Mouse (Mus musculus): Measurements from ENCODE around the gene Ofd1. TPM values are rescaled to one million over a fixed set of nuclear protein-coding genes. Genes with fewer than 3 reads are reported as not detected.

The Ofd1 gene
- total RNA-seq, 2 experiments from 2014 or later, result 5.0 to 5.7 TPM

GRCm38 (mm10) chrX:166360455-166360854 is 80.0 kb downstream of the Ofd1 start:
- peak; percentile 46 to 63 for DNase-seq (ENCODE audit: low spot score in 2 of 2)

GRCm38 (mm10) chrX:166359927-166360440 is 80.5 kb downstream of the Ofd1 start:
- DNase-seq (ENCODE audit: low spot score in 2 of 2), result no peak

GRCm38 (mm10) chrX:166358955-166359354 is 81.5 kb downstream of the Ofd1 start:
- no peak for DNase-seq (ENCODE audit: low spot score in 2 of 2)

GRCm38 (mm10) chrX:166356276-166356675 is 84.2 kb downstream of the Ofd1 start:
- no peak for DNase-seq (ENCODE audit: low spot score in 2 of 2)

GRCm38 (mm10) chrX:166354913-166355312 is 85.6 kb downstream of the Ofd1 start:
- no peak for DNase-seq (ENCODE audit: low spot score in 2 of 2)

GRCm38 (mm10) chrX:166353412-166353811 is 87.1 kb downstream of the Ofd1 start:
- DNase-seq (ENCODE audit: low spot score in 2 of 2), result no peak

GRCm38 (mm10) chrX:166351790-166352189 is 88.7 kb downstream of the Ofd1 start:
- DNase-seq (ENCODE audit: low spot score in 2 of 2), result peak; percentile 71 to 84

GRCm38 (mm10) chrX:166348634-166349033 is 91.9 kb downstream of the Ofd1 start:
- DNase-seq (ENCODE audit: low spot score in 2 of 2), result no peak

GRCm38 (mm10) chrX:166348086-166348485 is 92.4 kb downstream of the Ofd1 start:
- DNase-seq (ENCODE audit: low spot score in 2 of 2), result no peak

GRCm38 (mm10) chrX:166344228-166345015 is 96.1 kb downstream of the Ofd1 start:
- peak; percentile 64 to 68 for DNase-seq (ENCODE audit: low spot score in 2 of 2)

- DNase-seq (ENCODE audit: low spot score in 2 of 2), result no peak
Observed at GRCm38 (mm10) chrX:166341795-166342194, 98.7 kb downstream of the Ofd1 start.

Other genes with a start within 250 kb of the Ofd1 start
- gene Gpm6b, start 201.8 kb downstream of the Ofd1 start, total RNA-seq (2021), result 100 to 1,000 TPM; 705 to 717 TPM
- gene Trappc2, start 130 bp downstream of the Ofd1 start, total RNA-seq (2021), result 10 to 100 TPM; 51.5 to 60.8 TPM
- gene Rab9, start 39.2 kb upstream of the Ofd1 start, total RNA-seq (2021), result 10 to 100 TPM; 36.5 to 39.0 TPM
- gene Tceanc, start 77.9 kb upstream of the Ofd1 start, total RNA-seq (2021), result 1 to 10 TPM; 1.0 to 1.5 TPM
- 1 to 10 TPM; 4.3 to 4.7 TPM for gene Egfl6, start 145.0 kb upstream of the Ofd1 start, total RNA-seq (2021)

All from layer of hippocampus, adult 18-20 months (tissue).